Mouse (Mus musculus): Measurements from ENCODE around the gene Prkar1b.

- no peak for TF ChIP-seq POLR2A (IDR thresholded peaks at IDR 0.05; ENCODE audit: control insufficient read depth, low read depth, low read length)
- TF ChIP-seq CTCF (IDR thresholded peaks at IDR 0.05; ENCODE audit: control insufficient read depth, insufficient read depth, insufficient replicate concordance, low read depth, low read length), result no peak
These were observed 49.0 kb upstream of the Prkar1b start for GRCm38 (mm10) chr5:139198779-139199178.

Measured in testis, adult 2 months (tissue).